Mouse (Mus musculus): ENCODE data around the gene Trpm3.

DNA sequence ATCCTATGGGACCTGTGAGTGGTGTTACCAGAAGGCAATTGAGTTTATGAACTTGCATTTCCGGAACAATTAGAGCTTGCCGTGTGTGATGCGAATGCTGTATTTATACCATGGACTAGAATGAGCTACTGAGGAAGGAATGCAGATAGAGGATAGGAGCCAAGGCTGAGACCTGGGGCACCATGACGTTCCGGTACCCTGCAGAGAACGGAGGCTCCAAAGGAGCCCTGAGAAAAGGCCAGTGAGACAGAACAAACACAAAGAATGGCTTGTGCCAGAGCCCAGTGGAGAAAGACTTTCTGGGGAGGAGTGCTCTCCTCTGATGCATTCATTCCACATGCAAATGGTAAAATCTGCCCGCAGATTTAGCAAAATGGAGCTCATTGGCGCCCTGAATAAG is 682.9 kb downstream of the Trpm3 start:
- TF ChIP-seq POLR2A (IDR thresholded peaks at IDR 0.05; ENCODE audit: insufficient read depth, low read length) (no peak), EP300 (IDR thresholded peaks at IDR 0.05; ENCODE audit: insufficient read depth, low read depth, low read length) (no peak)
